Mouse (Mus musculus): Measurements from ENCODE around the gene Galt. TPM values are rescaled to one million over a fixed set of nuclear protein-coding genes. Genes with fewer than 3 reads are reported as not detected.

The Galt gene
- polyA plus RNA-seq, 1 experiment from 2014 or later, result 61.9 TPM

DNA sequence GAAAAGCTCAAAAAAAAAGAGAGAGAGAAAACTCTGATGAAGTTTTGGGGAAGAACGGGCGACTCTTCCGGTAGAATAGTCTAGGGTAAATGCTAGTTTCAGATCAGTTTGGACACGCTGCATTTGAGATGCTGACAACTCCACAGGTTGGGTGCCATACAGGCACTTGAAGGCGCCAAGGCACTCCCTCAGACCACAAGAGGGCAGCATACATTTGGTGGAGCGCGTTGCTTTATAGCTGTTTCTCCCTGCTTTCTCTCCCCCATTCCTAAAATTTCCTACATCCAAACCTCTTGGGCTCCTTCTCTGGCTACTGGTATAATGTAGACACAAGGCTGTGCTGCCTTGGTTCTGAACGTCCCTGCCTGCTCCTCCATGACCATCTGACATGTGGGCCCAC, 40.8 kb upstream of the Galt start:
- peaks cover 28% of the 10 kb centered on the region for H3K36me3 ChIP-seq (ENCODE audit: insufficient read depth, low read length)

GRCm38 (mm10) chr4:41715082-41715481, 39.9 kb upstream of the Galt start:
- no peaks in the 10 kb centered on the region for H3K9me3 ChIP-seq (ENCODE audit: low read length)
- H3K4me3 ChIP-seq (ENCODE audit: low read length), result no peak overlapping the region
- no peak for ATAC-seq (ENCODE audit: low FRiP score, low TSS enrichment)
- WGBS, result 77% methylated on average over 8 of the region's 8 CpGs
- H3K9ac ChIP-seq (replicated peaks; ENCODE audit: low read length), result no peak overlapping the region
- peaks cover 27% of the 10 kb centered on the region for H3K4me1 ChIP-seq (ENCODE audit: insufficient read depth, low read length)
- H3K27ac ChIP-seq (ENCODE audit: low read length), result no peak overlapping the region
- peaks cover 32% of the 10 kb centered on the region for H3K36me3 ChIP-seq (ENCODE audit: insufficient read depth, low read length)
- no peaks in the 10 kb centered on the region for H3K27me3 ChIP-seq (ENCODE audit: insufficient read depth, low read length)
- no peak overlapping the region for H3K4me2 ChIP-seq (replicated peaks; ENCODE audit: low read depth, low read length)

More for the DNA sequence above, 40.8 kb upstream of the Galt start:
- peak overlapping the region; percentile 81; the same call in 1 of the 2 replicates for H3K9ac ChIP-seq (replicated peaks; ENCODE audit: low read length)
- H3K27ac ChIP-seq (ENCODE audit: low read length), result no peak overlapping the region
- no peaks in the 10 kb centered on the region for H3K9me3 ChIP-seq (ENCODE audit: low read length)
- H3K27me3 ChIP-seq (ENCODE audit: insufficient read depth, low read length), result no peaks in the 10 kb centered on the region
- ATAC-seq (ENCODE audit: low FRiP score, low TSS enrichment), result no peak
- H3K4me2 ChIP-seq (replicated peaks; ENCODE audit: low read depth, low read length), result peak overlapping the region; percentile 86
- peak overlapping the region; percentile 67 for H3K4me3 ChIP-seq (ENCODE audit: low read length)
- H3K4me1 ChIP-seq (ENCODE audit: insufficient read depth, low read length), result peaks cover 27% of the 10 kb centered on the region
- WGBS, result 12% methylated on average over 8 of the region's 8 CpGs

DNA sequence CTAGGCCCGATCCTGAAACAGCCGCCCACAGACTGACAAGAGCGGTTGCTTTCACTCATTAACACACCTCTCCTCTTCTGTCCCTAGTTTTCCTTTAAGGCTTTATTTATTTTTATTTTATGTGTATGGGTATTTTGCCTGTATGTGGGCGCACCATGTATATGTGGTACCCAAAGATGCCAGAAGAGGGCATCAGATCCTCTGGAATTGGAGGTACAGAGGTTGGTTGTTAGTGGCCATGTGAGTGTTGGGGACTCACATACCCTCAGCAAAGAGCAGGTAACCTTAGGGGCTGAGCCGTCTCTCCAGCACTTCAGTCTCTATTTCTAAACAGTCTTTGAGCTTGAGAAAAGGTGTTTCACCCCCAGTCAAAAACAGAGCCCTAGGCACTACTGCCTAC, 39.4 kb upstream of the Galt start:
- ATAC-seq (ENCODE audit: low FRiP score, low TSS enrichment), result no peak
- no peak overlapping the region for H3K27ac ChIP-seq (ENCODE audit: low read length)
- no peak overlapping the region for H3K4me3 ChIP-seq (ENCODE audit: low read length)
- no peaks in the 10 kb centered on the region for H3K9me3 ChIP-seq (ENCODE audit: low read length)
- peaks cover 27% of the 10 kb centered on the region for H3K4me1 ChIP-seq (ENCODE audit: insufficient read depth, low read length)
- H3K4me2 ChIP-seq (replicated peaks; ENCODE audit: low read depth, low read length), result no peak overlapping the region
- peaks cover 32% of the 10 kb centered on the region for H3K36me3 ChIP-seq (ENCODE audit: insufficient read depth, low read length)
- no peaks in the 10 kb centered on the region for H3K27me3 ChIP-seq (ENCODE audit: insufficient read depth, low read length)
- WGBS, result 84% methylated on average over 5 of the region's 5 CpGs
- H3K9ac ChIP-seq (replicated peaks; ENCODE audit: low read length), result no peak overlapping the region

DNA sequence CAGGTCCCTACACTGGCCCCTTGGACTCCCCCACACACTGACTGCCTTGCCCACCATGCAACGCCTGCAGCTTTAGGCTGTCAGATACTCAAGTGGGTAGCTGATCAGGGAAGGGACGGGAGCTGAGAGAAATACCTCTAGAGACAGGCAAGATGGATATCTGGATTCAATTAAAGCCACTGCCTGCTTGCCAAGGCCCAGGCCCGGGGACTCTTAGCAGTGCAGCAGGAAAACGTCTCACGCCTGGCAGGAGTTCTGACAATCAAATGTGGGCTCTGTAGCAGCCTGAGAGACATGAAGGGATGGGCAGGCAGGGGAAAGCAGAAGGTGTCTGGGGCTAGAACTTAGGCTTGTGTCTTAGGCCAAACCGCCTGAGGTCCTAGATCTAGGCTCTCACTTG, 38.2 kb upstream of the Galt start:
- no peak for ATAC-seq (ENCODE audit: low FRiP score, low TSS enrichment)
- Histone ChIP-seq H3K9me3 (ENCODE audit: low read length) (no peaks in the 10 kb centered on the region), H3K36me3 (ENCODE audit: insufficient read depth, low read length) (peaks cover 32% of the 10 kb centered on the region), H3K4me2 (replicated peaks; ENCODE audit: low read depth, low read length) (no peak overlapping the region), H3K4me3 (ENCODE audit: low read length) (no peak overlapping the region), H3K9ac (replicated peaks; ENCODE audit: low read length) (no peak overlapping the region), H3K27ac (ENCODE audit: low read length) (no peak overlapping the region), H3K4me1 (ENCODE audit: insufficient read depth, low read length) (peaks cover 20% of the 10 kb centered on the region), H3K27me3 (ENCODE audit: insufficient read depth, low read length) (no peaks in the 10 kb centered on the region)
- WGBS, result 78% methylated on average over 6 of the region's 6 CpGs

- Histone ChIP-seq H3K9me3 (ENCODE audit: low read length) (no peaks in the 10 kb centered on the region), H3K36me3 (ENCODE audit: insufficient read depth, low read length) (peaks cover 17% of the 10 kb centered on the region), H3K4me2 (replicated peaks; ENCODE audit: low read depth, low read length) (peak within 1 kb of the TSS; percentile 88), H3K27me3 (ENCODE audit: insufficient read depth, low read length) (peaks cover 44% of the 10 kb centered on the region), H3K9ac (replicated peaks; ENCODE audit: low read length) (peak within 1 kb of the TSS; percentile 84), H3K4me1 (ENCODE audit: insufficient read depth, low read length) (peaks cover 22% of the 10 kb centered on the region), H3K4me3 (ENCODE audit: low read length) (peak within 1 kb of the TSS; percentile 81), H3K27ac (ENCODE audit: low read length) (no peak within 1 kb of the TSS)
- 0% methylated on average over 27 of the region's 27 CpGs for WGBS
- ATAC-seq (ENCODE audit: low FRiP score, low TSS enrichment), result peak; percentile 95
Measured at GRCm38 (mm10) chr4:41722918-41723351, 32.1 kb upstream of the Galt start, which contains the start of gene Dctn3. Gene Dctn3 (minus strand): TSS chr4:41723170.

DNA sequence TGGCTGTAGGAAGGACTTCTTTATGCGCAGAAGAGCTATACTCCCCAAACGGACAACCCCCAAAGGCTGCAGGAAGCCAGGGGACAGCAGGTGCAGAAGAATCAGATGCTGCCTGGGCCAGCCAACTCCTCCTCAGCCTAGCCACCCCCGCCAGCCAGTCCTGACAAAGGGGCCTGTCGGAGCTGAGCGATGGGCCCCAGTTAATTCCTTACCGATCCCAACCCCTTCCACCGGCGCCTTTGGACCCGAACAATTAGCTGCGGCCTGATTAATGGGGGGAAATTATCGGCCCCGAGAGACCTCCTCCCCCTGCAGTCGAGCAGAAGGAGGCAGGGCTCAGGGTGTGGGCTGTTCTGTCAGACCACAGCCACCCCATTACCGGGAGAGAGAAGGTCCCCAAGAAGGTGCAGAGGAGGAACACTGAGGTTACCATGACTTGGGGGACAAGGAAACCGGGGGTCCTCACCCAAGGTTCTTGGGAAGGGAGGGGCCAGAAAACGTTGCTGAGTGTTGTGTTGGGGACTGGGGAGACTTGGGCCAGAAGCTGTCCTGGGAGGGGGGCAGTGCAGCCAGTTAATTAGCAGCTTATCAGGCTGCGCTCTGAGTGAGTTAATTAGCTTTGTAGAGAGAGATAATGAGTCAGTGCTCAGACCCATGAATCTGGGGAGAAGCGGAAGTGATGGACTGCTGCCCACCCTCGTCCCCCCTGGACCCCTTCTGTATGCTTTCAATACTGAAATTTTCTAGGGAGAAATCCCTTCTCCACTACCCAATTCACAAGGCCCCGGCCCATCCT, 28.0 kb upstream of the Galt start:
- Histone ChIP-seq H3K4me1 (ENCODE audit: insufficient read depth, low read length) (peaks cover 27% of the 10 kb centered on the region), H3K9me3 (ENCODE audit: low read length) (no peaks in the 10 kb centered on the region), H3K4me3 (ENCODE audit: low read length) (no peak overlapping the region), H3K9ac (replicated peaks; ENCODE audit: low read length) (no peak overlapping the region), H3K4me2 (replicated peaks; ENCODE audit: low read depth, low read length) (peak overlapping the region; percentile 4; the same call in 1 of the 2 replicates), H3K36me3 (ENCODE audit: insufficient read depth, low read length) (no peaks in the 10 kb centered on the region), H3K27ac (ENCODE audit: low read length) (no peak overlapping the region), H3K27me3 (ENCODE audit: insufficient read depth, low read length) (peaks cover 80% of the 10 kb centered on the region)
- WGBS, result 15% methylated on average over 20 of the region's 20 CpGs
- no peak for ATAC-seq (ENCODE audit: low FRiP score, low TSS enrichment)

- no peaks in the 10 kb centered on the region for H3K9me3 ChIP-seq (ENCODE audit: low read length)
- H3K4me3 ChIP-seq (ENCODE audit: low read length), result peak within 1 kb of the TSS; percentile 45
- peaks cover 13% of the 10 kb centered on the region; the same call in 1 of the 2 replicates for H3K4me1 ChIP-seq (ENCODE audit: insufficient read depth, low read length)
- no peak for ATAC-seq (ENCODE audit: low FRiP score, low TSS enrichment)
- no peaks in the 10 kb centered on the region for H3K36me3 ChIP-seq (ENCODE audit: insufficient read depth, low read length)
- H3K27me3 ChIP-seq (ENCODE audit: insufficient read depth, low read length), result peaks cover 71% of the 10 kb centered on the region
- 0 out of 2 replicates have a peak within 1 kb of the TSS, but pooled peaks have one; percentile 26 for H3K9ac ChIP-seq (replicated peaks; ENCODE audit: low read length)
- 1% methylated on average over 50 of the region's 50 CpGs for WGBS
- no peak within 1 kb of the TSS for H3K27ac ChIP-seq (ENCODE audit: low read length)
- H3K4me2 ChIP-seq (replicated peaks; ENCODE audit: low read depth, low read length), result peak within 1 kb of the TSS; percentile 80
Measured at GRCm38 (mm10) chr4:41731052-41731765, 23.8 kb upstream of the Galt start, which contains the start of gene Arid3c. Gene Arid3c (minus strand): TSS chr4:41731142.

- peaks cover 12% of the 10 kb centered on the region; the same call in 1 of the 2 replicates for H3K36me3 ChIP-seq (ENCODE audit: insufficient read depth, low read length)
- H3K4me2 ChIP-seq (replicated peaks; ENCODE audit: low read depth, low read length), result no peak overlapping the region
- H3K4me1 ChIP-seq (ENCODE audit: insufficient read depth, low read length), result peaks cover 12% of the 10 kb centered on the region
- H3K27me3 ChIP-seq (ENCODE audit: insufficient read depth, low read length), result peaks cover 12% of the 10 kb centered on the region
- ATAC-seq (ENCODE audit: low FRiP score, low TSS enrichment), result no peak
- 37% methylated on average over 8 of the region's 8 CpGs for WGBS
- H3K27ac ChIP-seq (ENCODE audit: low read length), result no peak overlapping the region
- H3K9ac ChIP-seq (replicated peaks; ENCODE audit: low read length), result no peak overlapping the region
- no peaks in the 10 kb centered on the region for H3K9me3 ChIP-seq (ENCODE audit: low read length)
- H3K4me3 ChIP-seq (ENCODE audit: low read length), result no peak overlapping the region
Measured at GRCm38 (mm10) chr4:41737602-41738255, 17.3 kb upstream of the Galt start.

GRCm38 (mm10) chr4:41738256-41738603, 16.8 kb upstream of the Galt start:
- no peak for ATAC-seq (ENCODE audit: low FRiP score, low TSS enrichment)
- H3K9me3 ChIP-seq (ENCODE audit: low read length), result no peaks in the 10 kb centered on the region
- peaks cover 7% of the 10 kb centered on the region for H3K27me3 ChIP-seq (ENCODE audit: insufficient read depth, low read length)
- H3K4me2 ChIP-seq (replicated peaks; ENCODE audit: low read depth, low read length), result no peak overlapping the region
- H3K36me3 ChIP-seq (ENCODE audit: insufficient read depth, low read length), result peaks cover 12% of the 10 kb centered on the region; the same call in 1 of the 2 replicates
- H3K4me1 ChIP-seq (ENCODE audit: insufficient read depth, low read length), result peaks cover 12% of the 10 kb centered on the region
- WGBS, result 57% methylated on average over 1 of the region's 1 CpGs
- H3K27ac ChIP-seq (ENCODE audit: low read length), result no peak overlapping the region
- no peak overlapping the region for H3K4me3 ChIP-seq (ENCODE audit: low read length)
- H3K9ac ChIP-seq (replicated peaks; ENCODE audit: low read length), result no peak overlapping the region
